Mouse (Mus musculus): ENCODE data around the gene Gm49354. TPM values are rescaled to one million over a fixed set of nuclear protein-coding genes. Genes with fewer than 3 reads are reported as not detected.

The Gm49354 gene
- polyA plus RNA-seq, 1 experiment = 26.4 TPM

GRCm38 (mm10) chr13:59769296-59770163 is 12.5 kb downstream of the Gm49354 start, which contains the start of gene Isca1:
Gene Isca1 (minus strand): TSS chr13:59769810.
- no peaks in the 10 kb centered on the region for H3K27me3 ChIP-seq (replicated peaks)
- H3K36me3 ChIP-seq (replicated peaks; ENCODE audit: low read length) = peaks cover 57% of the 10 kb centered on the region

GRCm38 (mm10) chr13:59768531-59768930 is 13.5 kb downstream of the Gm49354 start:
- peaks cover 75% of the 10 kb centered on the region for H3K4me1 ChIP-seq
- no peaks in the 10 kb centered on the region for H3K27me3 ChIP-seq (replicated peaks)
- H3K36me3 ChIP-seq (replicated peaks; ENCODE audit: low read length) = peaks cover 56% of the 10 kb centered on the region
- H3K9me3 ChIP-seq = no peaks in the 10 kb centered on the region
- peak overlapping the region; percentile 94 for H3K4me3 ChIP-seq (replicated peaks)
- TF ChIP-seq GATA1 (IDR thresholded peaks at IDR 0.05; ENCODE audit: borderline replicate concordance, low read length) (no peak), FLI1 (IDR thresholded peaks at IDR 0.05; ENCODE audit: low read length) (no peak)

More at GRCm38 (mm10) chr13:59769296-59770163, 12.5 kb downstream of the Gm49354 start, which contains the start of gene Isca1:
- TF ChIP-seq GATA1 (IDR thresholded peaks at IDR 0.05; ENCODE audit: borderline replicate concordance, low read length) (no peak), FLI1 (IDR thresholded peaks at IDR 0.05; ENCODE audit: low read length) (peak; percentile 95)
- peak within 1 kb of the TSS; percentile 94 for H3K4me3 ChIP-seq (replicated peaks)
- no peaks in the 10 kb centered on the region for H3K9me3 ChIP-seq
- H3K4me1 ChIP-seq = peaks cover 71% of the 10 kb centered on the region

- Histone ChIP-seq H3K27me3 (replicated peaks) (no peaks in the 10 kb centered on the region), H3K4me1 (peaks cover 75% of the 10 kb centered on the region), H3K36me3 (replicated peaks; ENCODE audit: low read length) (peaks cover 56% of the 10 kb centered on the region), H3K9me3 (no peaks in the 10 kb centered on the region), H3K4me3 (replicated peaks) (peak overlapping the region; percentile 94)
- TF ChIP-seq FLI1 (IDR thresholded peaks at IDR 0.05; ENCODE audit: low read length) = no peak
- no peak for TF ChIP-seq GATA1 (IDR thresholded peaks at IDR 0.05; ENCODE audit: borderline replicate concordance, low read length)
Observed at GRCm38 (mm10) chr13:59766786-59767515, 15.1 kb downstream of the Gm49354 start.

GRCm38 (mm10) chr13:59762791-59763190 is 19.3 kb downstream of the Gm49354 start:
- no peaks in the 10 kb centered on the region for H3K27me3 ChIP-seq (replicated peaks)
- no peaks in the 10 kb centered on the region for H3K9me3 ChIP-seq
- peaks cover 88% of the 10 kb centered on the region for H3K36me3 ChIP-seq (replicated peaks; ENCODE audit: low read length)
- H3K4me3 ChIP-seq (replicated peaks) = peak overlapping the region; percentile 31
- TF ChIP-seq FLI1 (IDR thresholded peaks at IDR 0.05; ENCODE audit: low read length) (no peak), GATA1 (IDR thresholded peaks at IDR 0.05; ENCODE audit: borderline replicate concordance, low read length) (no peak)
- H3K4me1 ChIP-seq = peaks cover 91% of the 10 kb centered on the region

DNA sequence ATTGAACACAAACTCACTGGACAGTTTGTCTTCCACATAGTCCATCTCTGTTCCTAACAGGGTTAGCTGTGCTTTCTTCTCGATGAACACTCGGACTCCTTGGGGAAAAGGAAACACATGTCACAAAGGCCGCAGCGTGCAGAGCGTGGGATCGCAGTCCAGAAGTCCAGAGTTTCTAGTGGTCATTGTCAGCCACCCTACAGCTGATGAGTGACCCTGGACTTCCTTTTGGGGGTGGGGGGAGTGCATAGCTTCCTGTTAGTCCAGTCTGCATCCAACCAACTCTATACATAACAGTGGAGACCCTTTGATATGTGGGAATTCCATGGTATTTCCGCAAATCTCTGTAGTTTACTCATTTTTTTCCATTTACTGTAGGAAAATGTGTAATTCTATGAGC is 25.1 kb downstream of the Gm49354 start:
- TF ChIP-seq GATA1 (IDR thresholded peaks at IDR 0.05; ENCODE audit: borderline replicate concordance, low read length) (no peak), FLI1 (IDR thresholded peaks at IDR 0.05; ENCODE audit: low read length) (no peak)
- H3K36me3 ChIP-seq (replicated peaks; ENCODE audit: low read length) = peaks cover 87% of the 10 kb centered on the region

GRCm38 (mm10) chr13:59750310-59750709 is 31.7 kb downstream of the Gm49354 start:
- peaks cover 13% of the 10 kb centered on the region for H3K9me3 ChIP-seq
- peaks cover 51% of the 10 kb centered on the region for H3K36me3 ChIP-seq (replicated peaks; ENCODE audit: low read length)
- H3K27me3 ChIP-seq (replicated peaks) = peaks cover 1% of the 10 kb centered on the region
- no peak overlapping the region for H3K4me3 ChIP-seq (replicated peaks)
- TF ChIP-seq GATA1 (IDR thresholded peaks at IDR 0.05; ENCODE audit: borderline replicate concordance, low read length) (no peak), FLI1 (IDR thresholded peaks at IDR 0.05; ENCODE audit: low read length) (no peak)
- peaks cover 68% of the 10 kb centered on the region for H3K4me1 ChIP-seq

More for the DNA sequence above, 25.1 kb downstream of the Gm49354 start:
- Histone ChIP-seq H3K27me3 (replicated peaks) (no peaks in the 10 kb centered on the region), H3K9me3 (peaks cover 8% of the 10 kb centered on the region), H3K4me3 (replicated peaks) (no peak overlapping the region), H3K4me1 (peaks cover 72% of the 10 kb centered on the region)

DNA sequence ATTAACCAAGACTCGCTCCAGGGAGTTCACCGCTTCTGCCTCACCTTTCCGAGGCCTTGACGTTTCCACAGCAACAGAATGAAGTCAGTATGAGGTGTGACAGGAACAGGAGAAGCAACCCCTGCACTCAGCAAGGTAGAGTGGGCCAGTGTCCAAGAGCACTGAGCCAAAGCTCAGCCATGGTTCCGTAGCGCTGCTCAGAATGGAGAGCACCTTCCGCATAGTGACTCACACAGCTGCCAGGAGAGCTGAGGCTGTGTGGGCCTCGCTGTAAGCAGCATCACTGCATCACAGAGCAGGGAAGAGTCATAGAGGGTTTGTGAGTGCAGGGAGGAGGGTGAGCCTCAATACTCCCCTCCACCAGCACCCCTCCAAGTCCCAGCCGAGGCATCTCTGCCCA is 35.3 kb downstream of the Gm49354 start, which contains the start of gene 1700014D04Rik:
Gene 1700014D04Rik, minus strand, starts transcription at position 42 of the 400 bp plus-strand sequence.
- H3K4me3 ChIP-seq (replicated peaks) = peak within 1 kb of the TSS; percentile 54
- H3K4me1 ChIP-seq = peaks cover 84% of the 10 kb centered on the region
- peaks cover 6% of the 10 kb centered on the region; the same call in 1 of the 2 replicates for H3K9me3 ChIP-seq
- H3K27me3 ChIP-seq (replicated peaks) = peaks cover 1% of the 10 kb centered on the region
- H3K36me3 ChIP-seq (replicated peaks; ENCODE audit: low read length) = peaks cover 39% of the 10 kb centered on the region
- TF ChIP-seq FLI1 (IDR thresholded peaks at IDR 0.05; ENCODE audit: low read length) = no peak
- no peak for TF ChIP-seq GATA1 (IDR thresholded peaks at IDR 0.05; ENCODE audit: borderline replicate concordance, low read length)

DNA sequence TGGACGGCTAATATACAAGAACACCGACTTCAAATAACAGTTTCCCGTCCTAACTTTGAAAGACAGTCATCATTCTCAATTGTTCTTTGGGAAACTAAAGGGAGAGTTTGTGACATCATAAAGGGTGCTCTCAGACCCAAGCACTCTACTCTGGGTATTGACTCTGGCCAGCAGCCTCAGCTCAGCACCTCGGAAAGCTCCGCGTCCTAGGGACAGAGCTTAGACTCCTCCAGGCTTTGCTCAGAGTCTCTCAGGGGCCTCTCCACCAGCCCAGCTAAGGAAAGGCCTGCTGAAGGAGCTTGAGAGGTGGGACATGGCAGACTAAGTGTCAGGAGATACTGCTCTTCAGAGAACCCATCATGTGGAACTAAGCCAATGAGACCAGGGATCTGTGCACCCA is 35.9 kb downstream of the Gm49354 start:
- Histone ChIP-seq H3K4me1 (peaks cover 84% of the 10 kb centered on the region), H3K4me3 (replicated peaks) (no peak overlapping the region), H3K9me3 (peaks cover 3% of the 10 kb centered on the region; the same call in 1 of the 2 replicates), H3K27me3 (replicated peaks) (peaks cover 1% of the 10 kb centered on the region), H3K36me3 (replicated peaks; ENCODE audit: low read length) (peaks cover 39% of the 10 kb centered on the region)
- no peak for TF ChIP-seq FLI1 (IDR thresholded peaks at IDR 0.05; ENCODE audit: low read length)
- no peak for TF ChIP-seq GATA1 (IDR thresholded peaks at IDR 0.05; ENCODE audit: borderline replicate concordance, low read length)

DNA sequence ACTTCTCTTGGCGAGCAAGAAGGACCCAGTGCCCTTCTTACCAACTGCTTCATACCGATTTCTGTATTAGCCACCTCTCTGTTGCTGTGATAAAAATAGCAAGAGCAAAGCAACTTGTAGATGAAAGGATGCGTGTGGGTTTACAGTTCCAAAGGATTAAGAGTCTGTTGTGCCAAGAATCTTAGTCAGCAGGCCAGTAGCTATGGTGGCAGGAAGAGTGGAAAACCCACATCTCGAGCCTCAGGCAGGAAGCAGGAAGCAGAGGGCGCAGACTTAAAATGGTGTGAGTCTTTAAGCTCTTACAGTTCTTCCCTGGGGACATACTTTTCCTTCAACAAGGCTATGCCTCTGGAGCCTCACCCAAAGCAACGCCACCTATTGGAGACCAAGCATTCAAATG is 36.6 kb downstream of the Gm49354 start:
- Histone ChIP-seq H3K36me3 (replicated peaks; ENCODE audit: low read length) (peaks cover 39% of the 10 kb centered on the region), H3K9me3 (peaks cover 3% of the 10 kb centered on the region; the same call in 1 of the 2 replicates), H3K27me3 (replicated peaks) (peaks cover 1% of the 10 kb centered on the region), H3K4me3 (replicated peaks) (peak overlapping the region; percentile 54), H3K4me1 (peaks cover 79% of the 10 kb centered on the region)
- TF ChIP-seq GATA1 (IDR thresholded peaks at IDR 0.05; ENCODE audit: borderline replicate concordance, low read length) (no peak), FLI1 (IDR thresholded peaks at IDR 0.05; ENCODE audit: low read length) (no peak)
